Mouse (Mus musculus): Measurements from ENCODE around the gene Exoc1. TPM values are rescaled to one million over a fixed set of nuclear protein-coding genes. Genes with fewer than 3 reads are reported as not detected.

Exoc1 gene
- polyA plus RNA-seq, 1 experiment from 2014 or later, result 23.7 TPM

DNA sequence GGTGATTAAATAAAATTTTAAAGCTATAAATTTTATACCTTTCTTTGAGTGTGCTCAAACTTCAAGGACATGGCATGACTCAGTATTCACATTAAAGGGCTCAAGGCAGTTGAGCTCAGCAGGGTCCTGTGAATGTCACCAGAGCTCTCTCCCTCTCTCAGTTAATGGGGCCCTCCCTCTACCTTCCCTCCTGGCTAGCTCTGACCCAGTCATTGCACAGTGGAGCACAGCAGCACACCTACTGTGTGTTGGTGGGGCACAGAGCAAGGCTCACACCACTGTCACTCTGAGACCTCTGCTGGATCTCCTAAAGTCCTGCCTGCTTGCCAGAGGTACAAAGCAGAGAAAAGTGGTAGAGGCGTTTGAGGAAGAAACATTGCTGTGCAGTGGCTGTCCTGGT lies 7.1 kb downstream of the Exoc1 start:
- Histone ChIP-seq H3K9ac (ENCODE audit: low read length) (no peak overlapping the region), H3K27ac (ENCODE audit: low read length) (no peak overlapping the region), H3K4me3 (ENCODE audit: low read length) (no peak overlapping the region), H3K4me2 (ENCODE audit: low read depth, low read length) (no peak overlapping the region), H3K36me3 (ENCODE audit: control insufficient read depth, insufficient read depth) (peaks cover 26% of the 10 kb centered on the region), H3K4me1 (ENCODE audit: control insufficient read depth, insufficient read depth, low read length) (no peaks in the 10 kb centered on the region), H3K27me3 (ENCODE audit: control insufficient read depth, insufficient read depth, low read length) (no peaks in the 10 kb centered on the region), H3K9me3 (replicated peaks; ENCODE audit: control insufficient read depth, low read length) (no peaks in the 10 kb centered on the region)
- ATAC-seq (replicated peaks; ENCODE audit: extremely low read depth, insufficient read depth, low FRiP score), result no peak
- WGBS, result 73% methylated on average over 1 of the region's 1 CpGs

DNA sequence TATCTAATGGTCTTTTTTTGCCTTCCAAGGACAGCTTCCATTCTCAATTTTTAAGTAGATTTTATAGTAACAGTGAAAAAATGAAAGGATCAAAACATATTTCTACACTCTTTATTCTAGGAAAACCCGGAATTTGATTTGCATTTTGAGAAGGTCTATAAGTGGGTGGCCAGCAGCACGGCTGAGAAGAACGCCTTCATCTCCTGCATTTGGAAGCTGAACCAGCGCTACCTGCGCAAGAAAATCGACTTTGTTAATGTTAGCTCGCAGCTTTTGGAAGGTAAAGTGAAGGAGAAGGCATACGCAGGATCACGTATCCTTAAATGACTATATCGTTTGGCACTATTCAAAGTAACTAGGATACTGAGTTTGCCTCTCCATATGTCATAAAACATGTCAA lies 8.5 kb downstream of the Exoc1 start:
- Histone ChIP-seq H3K9me3 (replicated peaks; ENCODE audit: control insufficient read depth, low read length) (no peaks in the 10 kb centered on the region), H3K9ac (ENCODE audit: low read length) (no peak overlapping the region), H3K27me3 (ENCODE audit: control insufficient read depth, insufficient read depth, low read length) (no peaks in the 10 kb centered on the region), H3K27ac (ENCODE audit: low read length) (no peak overlapping the region), H3K4me3 (ENCODE audit: low read length) (no peak overlapping the region), H3K4me1 (ENCODE audit: control insufficient read depth, insufficient read depth, low read length) (no peaks in the 10 kb centered on the region), H3K36me3 (ENCODE audit: control insufficient read depth, insufficient read depth) (peaks cover 33% of the 10 kb centered on the region), H3K4me2 (ENCODE audit: low read depth, low read length) (no peak overlapping the region)
- ATAC-seq (replicated peaks; ENCODE audit: extremely low read depth, insufficient read depth, low FRiP score), result no peak
- WGBS, result 95% methylated on average over 10 of the region's 10 CpGs

DNA sequence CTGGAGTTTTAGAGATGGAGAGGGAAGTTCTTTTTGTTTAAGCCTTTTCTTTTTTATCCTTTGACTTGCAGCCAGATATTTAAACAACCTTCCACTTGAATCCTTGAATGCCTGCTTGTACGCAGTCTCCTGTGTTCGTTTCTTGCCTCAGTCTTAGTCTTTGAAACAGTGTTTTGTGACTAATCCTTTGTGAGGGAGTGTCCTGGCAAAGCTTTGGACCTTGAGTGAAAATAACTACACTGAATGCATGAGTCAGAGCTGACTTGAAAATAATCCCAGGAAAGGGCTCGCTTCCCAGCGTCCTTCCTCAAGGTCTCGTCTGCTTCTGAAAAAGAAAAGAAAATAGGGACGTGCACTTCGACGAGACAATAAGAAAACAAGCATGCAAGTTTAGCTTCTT lies 11.1 kb downstream of the Exoc1 start:
- H3K9me3 ChIP-seq (replicated peaks; ENCODE audit: control insufficient read depth, low read length), result no peaks in the 10 kb centered on the region
- H3K27me3 ChIP-seq (ENCODE audit: control insufficient read depth, insufficient read depth, low read length), result no peaks in the 10 kb centered on the region
- peaks cover 47% of the 10 kb centered on the region for H3K36me3 ChIP-seq (ENCODE audit: control insufficient read depth, insufficient read depth)
- 0 out of 2 replicates have a peak overlapping the region, but pooled peaks have one; percentile 18 for H3K4me2 ChIP-seq (ENCODE audit: low read depth, low read length)
- 74% methylated on average over 8 of the region's 8 CpGs for WGBS
- no peak overlapping the region for H3K9ac ChIP-seq (ENCODE audit: low read length)
- no peak overlapping the region for H3K4me3 ChIP-seq (ENCODE audit: low read length)
- H3K27ac ChIP-seq (ENCODE audit: low read length), result peak overlapping the region; percentile 68
- ATAC-seq (replicated peaks; ENCODE audit: extremely low read depth, insufficient read depth, low FRiP score), result no peak
- H3K4me1 ChIP-seq (ENCODE audit: control insufficient read depth, insufficient read depth, low read length), result no peaks in the 10 kb centered on the region

DNA sequence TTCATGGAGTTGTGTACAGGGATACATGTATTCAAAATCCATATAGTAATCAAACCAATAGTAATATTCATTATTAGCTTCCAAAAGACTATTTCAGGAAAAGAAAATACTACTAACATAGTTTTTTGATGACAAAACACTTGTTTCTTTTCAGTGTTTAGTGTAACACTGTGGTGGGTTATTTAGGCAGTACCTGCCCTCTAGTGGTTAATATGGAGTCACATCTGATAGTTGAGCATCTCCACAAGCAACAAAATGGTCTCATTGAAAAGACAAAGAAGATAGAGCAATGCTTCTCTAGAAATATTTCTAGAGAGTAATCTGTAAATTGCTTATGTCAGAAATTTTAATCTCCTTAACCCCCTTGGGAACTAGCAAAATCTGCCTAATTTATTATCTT lies 11.7 kb downstream of the Exoc1 start:
- H3K4me1 ChIP-seq (ENCODE audit: control insufficient read depth, insufficient read depth, low read length), result no peaks in the 10 kb centered on the region
- H3K27ac ChIP-seq (ENCODE audit: low read length), result peak overlapping the region; percentile 68
- no peak overlapping the region for H3K4me3 ChIP-seq (ENCODE audit: low read length)
- no peaks in the 10 kb centered on the region for H3K27me3 ChIP-seq (ENCODE audit: control insufficient read depth, insufficient read depth, low read length)
- H3K36me3 ChIP-seq (ENCODE audit: control insufficient read depth, insufficient read depth), result peaks cover 47% of the 10 kb centered on the region
- H3K9ac ChIP-seq (ENCODE audit: low read length), result no peak overlapping the region
- H3K9me3 ChIP-seq (replicated peaks; ENCODE audit: control insufficient read depth, low read length), result no peaks in the 10 kb centered on the region
- no peak overlapping the region for H3K4me2 ChIP-seq (ENCODE audit: low read depth, low read length)
- ATAC-seq (replicated peaks; ENCODE audit: extremely low read depth, insufficient read depth, low FRiP score), result no peak; the same call in 1 of the 2 replicates

- 85% methylated on average over 8 of the region's 8 CpGs for WGBS
- H3K36me3 ChIP-seq (ENCODE audit: control insufficient read depth, insufficient read depth), result peaks cover 38% of the 10 kb centered on the region
Observed at GRCm38 (mm10) chr5:76543200-76543599, 14.1 kb downstream of the Exoc1 start.

DNA sequence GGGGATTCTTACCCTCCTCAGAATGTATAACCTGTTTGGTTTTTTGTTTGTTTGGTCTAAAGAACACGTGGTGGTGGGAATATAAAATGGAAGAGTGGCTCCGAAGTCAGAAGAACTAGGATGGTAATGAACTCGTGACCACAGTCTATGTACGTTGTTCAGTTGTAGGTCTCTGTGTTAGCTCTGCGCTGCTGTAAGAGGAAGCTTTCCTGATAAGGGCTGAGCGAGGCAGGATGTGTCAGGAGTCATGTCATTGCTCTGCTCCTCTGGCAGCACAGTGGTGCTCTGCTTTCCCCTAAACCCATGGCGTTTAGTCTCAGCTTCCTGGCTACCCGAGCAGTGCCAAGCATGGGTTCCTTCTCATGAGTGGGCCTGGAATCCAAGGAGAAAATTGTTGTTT lies 21.3 kb downstream of the Exoc1 start:
- Histone ChIP-seq H3K9me3 (replicated peaks; ENCODE audit: control insufficient read depth, low read length) (no peaks in the 10 kb centered on the region), H3K4me2 (ENCODE audit: low read depth, low read length) (no peak overlapping the region), H3K9ac (ENCODE audit: low read length) (no peak overlapping the region), H3K4me3 (ENCODE audit: low read length) (no peak overlapping the region), H3K4me1 (ENCODE audit: control insufficient read depth, insufficient read depth, low read length) (no peaks in the 10 kb centered on the region), H3K36me3 (ENCODE audit: control insufficient read depth, insufficient read depth) (peaks cover 5% of the 10 kb centered on the region), H3K27me3 (ENCODE audit: control insufficient read depth, insufficient read depth, low read length) (no peaks in the 10 kb centered on the region), H3K27ac (ENCODE audit: low read length) (no peak overlapping the region)
- WGBS, result 47% methylated on average over 8 of the region's 8 CpGs
- no peak for ATAC-seq (replicated peaks; ENCODE audit: extremely low read depth, insufficient read depth, low FRiP score)

More at GRCm38 (mm10) chr5:76543200-76543599, 14.1 kb downstream of the Exoc1 start:
- no peak overlapping the region for H3K9ac ChIP-seq (ENCODE audit: low read length)
- H3K9me3 ChIP-seq (replicated peaks; ENCODE audit: control insufficient read depth, low read length), result no peaks in the 10 kb centered on the region
- no peak overlapping the region for H3K4me2 ChIP-seq (ENCODE audit: low read depth, low read length)
- ATAC-seq (replicated peaks; ENCODE audit: extremely low read depth, insufficient read depth, low FRiP score), result no peak
- H3K27me3 ChIP-seq (ENCODE audit: control insufficient read depth, insufficient read depth, low read length), result no peaks in the 10 kb centered on the region
- no peak overlapping the region for H3K27ac ChIP-seq (ENCODE audit: low read length)
- no peaks in the 10 kb centered on the region for H3K4me1 ChIP-seq (ENCODE audit: control insufficient read depth, insufficient read depth, low read length)
- H3K4me3 ChIP-seq (ENCODE audit: low read length), result no peak overlapping the region

DNA sequence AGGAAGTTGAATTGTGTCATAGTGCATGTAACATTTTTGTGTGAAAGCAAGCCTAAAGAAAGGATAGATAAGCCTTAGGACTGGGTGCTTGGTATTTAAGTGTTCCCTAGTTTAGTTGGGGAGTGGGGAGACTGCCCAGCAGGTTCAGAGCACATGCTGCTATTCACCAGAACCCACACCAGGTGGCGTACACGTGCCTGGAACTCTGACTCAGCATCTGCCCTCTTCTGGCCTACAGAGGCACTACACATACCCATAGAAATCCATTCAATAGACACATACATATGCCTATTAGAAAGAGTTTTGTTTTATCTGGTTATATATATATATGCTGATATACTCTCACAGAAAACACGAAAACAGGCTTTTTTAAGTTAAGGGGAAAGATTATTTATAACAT lies 36.2 kb downstream of the Exoc1 start:
- Histone ChIP-seq H3K4me2 (ENCODE audit: low read depth, low read length) (no peak overlapping the region), H3K36me3 (ENCODE audit: control insufficient read depth, insufficient read depth) (peaks cover 37% of the 10 kb centered on the region), H3K27me3 (ENCODE audit: control insufficient read depth, insufficient read depth, low read length) (no peaks in the 10 kb centered on the region), H3K4me3 (ENCODE audit: low read length) (no peak overlapping the region), H3K9ac (ENCODE audit: low read length) (no peak overlapping the region), H3K27ac (ENCODE audit: low read length) (no peak overlapping the region), H3K4me1 (ENCODE audit: control insufficient read depth, insufficient read depth, low read length) (no peaks in the 10 kb centered on the region), H3K9me3 (replicated peaks; ENCODE audit: control insufficient read depth, low read length) (no peaks in the 10 kb centered on the region)
- WGBS, result 39% methylated on average over 3 of the region's 3 CpGs
- ATAC-seq (replicated peaks; ENCODE audit: extremely low read depth, insufficient read depth, low FRiP score), result no peak

DNA sequence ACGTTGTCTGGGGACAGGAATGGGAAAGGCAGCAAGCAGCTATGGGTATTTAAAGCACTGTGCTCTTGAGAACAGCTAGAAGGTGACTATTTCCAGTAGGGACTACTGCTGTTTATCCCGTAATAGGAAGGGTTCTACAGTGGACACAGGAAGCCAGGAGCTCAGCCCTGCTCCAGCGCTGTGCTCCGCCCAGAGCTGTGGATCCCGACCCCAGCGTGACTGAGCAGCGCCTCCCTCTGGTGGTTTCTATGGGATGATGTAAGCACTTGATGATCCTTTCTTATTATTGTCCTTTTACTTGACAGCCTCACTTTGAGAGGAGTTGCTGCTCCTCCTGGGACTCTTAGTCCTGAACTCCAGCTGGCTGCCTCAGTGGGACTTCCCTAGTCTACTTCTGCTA lies 45.1 kb downstream of the Exoc1 start:
- no peak overlapping the region for H3K27ac ChIP-seq (ENCODE audit: low read length)
- 67% methylated on average over 7 of the region's 7 CpGs for WGBS
- no peak for ATAC-seq (replicated peaks; ENCODE audit: extremely low read depth, insufficient read depth, low FRiP score)
- H3K4me2 ChIP-seq (ENCODE audit: low read depth, low read length), result no peak overlapping the region
- no peaks in the 10 kb centered on the region for H3K27me3 ChIP-seq (ENCODE audit: control insufficient read depth, insufficient read depth, low read length)
- no peak overlapping the region for H3K9ac ChIP-seq (ENCODE audit: low read length)
- no peak overlapping the region for H3K4me3 ChIP-seq (ENCODE audit: low read length)
- H3K36me3 ChIP-seq (ENCODE audit: control insufficient read depth, insufficient read depth), result peaks cover 15% of the 10 kb centered on the region
- H3K9me3 ChIP-seq (replicated peaks; ENCODE audit: control insufficient read depth, low read length), result peaks cover 4% of the 10 kb centered on the region
- no peaks in the 10 kb centered on the region for H3K4me1 ChIP-seq (ENCODE audit: control insufficient read depth, insufficient read depth, low read length)

DNA sequence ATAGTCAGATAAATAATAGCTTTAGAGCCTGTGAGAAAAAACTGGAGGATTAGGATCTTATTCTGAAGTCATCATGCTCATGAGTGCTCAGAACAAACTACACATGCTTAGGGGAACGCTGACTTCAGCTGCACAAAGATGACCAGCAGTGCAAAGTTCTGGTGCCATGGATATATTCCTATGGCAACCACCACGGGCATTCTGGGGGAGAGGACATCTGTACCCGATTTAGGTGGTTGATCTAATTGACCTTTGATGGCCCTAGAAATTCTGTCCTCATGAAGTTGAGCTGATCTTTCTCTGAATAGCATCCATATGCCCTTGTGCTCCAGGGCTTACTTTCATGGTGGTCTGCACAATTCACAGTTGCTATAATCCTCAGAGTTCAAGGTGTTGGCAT lies 47.9 kb downstream of the Exoc1 start:
- Histone ChIP-seq H3K9ac (ENCODE audit: low read length) (no peak overlapping the region), H3K27ac (ENCODE audit: low read length) (no peak overlapping the region), H3K9me3 (replicated peaks; ENCODE audit: control insufficient read depth, low read length) (peaks cover 4% of the 10 kb centered on the region), H3K27me3 (ENCODE audit: control insufficient read depth, insufficient read depth, low read length) (no peaks in the 10 kb centered on the region), H3K4me3 (ENCODE audit: low read length) (no peak overlapping the region), H3K4me2 (ENCODE audit: low read depth, low read length) (no peak overlapping the region), H3K4me1 (ENCODE audit: control insufficient read depth, insufficient read depth, low read length) (no peaks in the 10 kb centered on the region), H3K36me3 (ENCODE audit: control insufficient read depth, insufficient read depth) (no peaks in the 10 kb centered on the region)
- ATAC-seq (replicated peaks; ENCODE audit: extremely low read depth, insufficient read depth, low FRiP score), result no peak
- WGBS, result 64% methylated on average over 3 of the region's 3 CpGs

GRCm38 (mm10) chr5:76585378-76585777 lies 56.3 kb downstream of the Exoc1 start:
- H3K9me3 ChIP-seq (replicated peaks; ENCODE audit: control insufficient read depth, low read length), result no peaks in the 10 kb centered on the region
- no peaks in the 10 kb centered on the region for H3K27me3 ChIP-seq (ENCODE audit: control insufficient read depth, insufficient read depth, low read length)
- no peaks in the 10 kb centered on the region for H3K36me3 ChIP-seq (ENCODE audit: control insufficient read depth, insufficient read depth)
- ATAC-seq (replicated peaks; ENCODE audit: extremely low read depth, insufficient read depth, low FRiP score), result no peak
- no peak overlapping the region for H3K9ac ChIP-seq (ENCODE audit: low read length)
- H3K4me2 ChIP-seq (ENCODE audit: low read depth, low read length), result no peak overlapping the region
- H3K4me1 ChIP-seq (ENCODE audit: control insufficient read depth, insufficient read depth, low read length), result peaks cover 5% of the 10 kb centered on the region
- 87% methylated on average over 2 of the region's 2 CpGs for WGBS
- no peak overlapping the region for H3K27ac ChIP-seq (ENCODE audit: low read length)
- no peak overlapping the region for H3K4me3 ChIP-seq (ENCODE audit: low read length)

Measured in heart, embryonic 16.5 days (tissue).